Mouse (Mus musculus): ENCODE results near the gene Mrpl33. TPM values are rescaled to one million over a fixed set of nuclear protein-coding genes. Genes with fewer than 3 reads are reported as not detected.
A peak's percentile ranks its signal among the peaks of the same experiment; 100 is the strongest.

The Mrpl33 gene
- polyA plus RNA-seq, 1 experiment from 2014 or later = 300 TPM

- Histone ChIP-seq H3K4me1 (replicated peaks; ENCODE audit: control insufficient read depth, insufficient read depth, low read length) (peaks cover 4% of the 10 kb centered on the region; the same call in 1 of the 2 replicates), H3K4me3 (ENCODE audit: low read depth, low read length) (no peak overlapping the region), H3K9me3 (ENCODE audit: control insufficient read depth, low read length) (no peaks in the 10 kb centered on the region), H3K36me3 (ENCODE audit: control insufficient read depth, insufficient read depth, low read length) (no peaks in the 10 kb centered on the region), H3K9ac (ENCODE audit: low read depth, low read length) (peak overlapping the region; percentile 9; the same call in 1 of the 2 replicates), H3K27me3 (replicated peaks; ENCODE audit: control insufficient read depth, insufficient read depth, low read length) (no peaks in the 10 kb centered on the region), H3K27ac (ENCODE audit: low read depth, low read length) (peak overlapping the region; percentile 15; the same call in 1 of the 2 replicates), H3K4me2 (no peak overlapping the region)
- no peak for DNase-seq (ENCODE audit: low spot score)
- ATAC-seq (replicated peaks; ENCODE audit: low FRiP score) = 0 out of 2 replicates have a peak, but pooled peaks have one; percentile 20
- WGBS = 48% methylated on average over 9 of the region's 9 CpGs
Observed at GRCm38 (mm10) chr5:31636636-31637253, 40.0 kb downstream of the Mrpl33 start.

DNA sequence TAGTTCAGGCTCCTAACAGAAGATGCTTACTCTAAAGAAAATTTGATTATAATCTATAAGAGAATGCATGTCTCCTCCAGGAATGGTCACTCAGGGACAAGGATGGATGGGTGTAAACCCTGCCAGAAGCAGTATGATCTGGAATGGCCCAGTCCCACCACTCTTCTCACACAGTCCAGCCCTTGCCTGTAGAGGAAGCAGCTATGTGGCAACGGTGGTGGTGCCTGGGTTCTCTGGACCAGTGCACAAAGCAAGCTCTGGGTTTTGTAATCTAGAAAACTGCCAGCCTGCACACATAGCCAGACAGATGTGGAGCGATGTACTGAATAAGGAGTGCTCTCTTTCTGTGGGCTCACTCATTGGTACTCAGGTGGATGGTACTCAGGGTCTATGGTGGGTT lies 43.8 kb downstream of the Mrpl33 start:
- H3K4me3 ChIP-seq (ENCODE audit: low read depth, low read length) = no peak overlapping the region
- DNase-seq (ENCODE audit: low spot score) = no peak
- no peaks in the 10 kb centered on the region for H3K27me3 ChIP-seq (replicated peaks; ENCODE audit: control insufficient read depth, insufficient read depth, low read length)
- ATAC-seq (replicated peaks; ENCODE audit: low FRiP score) = no peak
- no peaks in the 10 kb centered on the region for H3K36me3 ChIP-seq (ENCODE audit: control insufficient read depth, insufficient read depth, low read length)
- H3K9ac ChIP-seq (ENCODE audit: low read depth, low read length) = no peak overlapping the region
- no peaks in the 10 kb centered on the region for H3K9me3 ChIP-seq (ENCODE audit: control insufficient read depth, low read length)
- WGBS = 78% methylated on average over 2 of the region's 2 CpGs
- H3K27ac ChIP-seq (ENCODE audit: low read depth, low read length) = no peak overlapping the region
- no peak overlapping the region for H3K4me2 ChIP-seq
- peaks cover 4% of the 10 kb centered on the region; the same call in 1 of the 2 replicates for H3K4me1 ChIP-seq (replicated peaks; ENCODE audit: control insufficient read depth, insufficient read depth, low read length)

DNA sequence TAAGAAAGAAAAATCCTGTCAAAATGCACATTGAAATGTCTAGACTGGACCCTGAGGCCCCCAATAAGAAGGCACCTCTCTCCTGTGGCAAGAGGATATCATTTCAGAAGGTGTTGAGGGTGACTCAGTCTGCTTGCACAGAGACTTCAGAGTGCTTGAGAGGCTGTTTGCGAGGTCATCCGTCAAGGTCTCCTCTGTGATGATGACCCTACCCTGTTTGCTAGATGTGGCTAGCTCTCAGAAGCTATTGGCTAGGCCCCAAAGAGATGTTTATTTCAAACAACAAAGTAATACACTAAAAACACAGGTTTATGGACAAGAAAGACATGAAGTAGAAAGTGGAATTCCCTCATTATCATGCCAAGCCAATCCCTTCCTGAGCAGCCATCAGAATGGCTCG lies 45.6 kb downstream of the Mrpl33 start:
- DNase-seq (ENCODE audit: low spot score) (no peak), ATAC-seq (replicated peaks; ENCODE audit: low FRiP score) (no peak)
- Histone ChIP-seq H3K36me3 (ENCODE audit: control insufficient read depth, insufficient read depth, low read length) (no peaks in the 10 kb centered on the region), H3K27ac (ENCODE audit: low read depth, low read length) (no peak overlapping the region), H3K27me3 (replicated peaks; ENCODE audit: control insufficient read depth, insufficient read depth, low read length) (no peaks in the 10 kb centered on the region), H3K4me3 (ENCODE audit: low read depth, low read length) (no peak overlapping the region), H3K9me3 (ENCODE audit: control insufficient read depth, low read length) (no peaks in the 10 kb centered on the region), H3K4me1 (replicated peaks; ENCODE audit: control insufficient read depth, insufficient read depth, low read length) (no peaks in the 10 kb centered on the region), H3K9ac (ENCODE audit: low read depth, low read length) (no peak overlapping the region), H3K4me2 (no peak overlapping the region)
- 89% methylated on average over 3 of the region's 3 CpGs for WGBS

DNA sequence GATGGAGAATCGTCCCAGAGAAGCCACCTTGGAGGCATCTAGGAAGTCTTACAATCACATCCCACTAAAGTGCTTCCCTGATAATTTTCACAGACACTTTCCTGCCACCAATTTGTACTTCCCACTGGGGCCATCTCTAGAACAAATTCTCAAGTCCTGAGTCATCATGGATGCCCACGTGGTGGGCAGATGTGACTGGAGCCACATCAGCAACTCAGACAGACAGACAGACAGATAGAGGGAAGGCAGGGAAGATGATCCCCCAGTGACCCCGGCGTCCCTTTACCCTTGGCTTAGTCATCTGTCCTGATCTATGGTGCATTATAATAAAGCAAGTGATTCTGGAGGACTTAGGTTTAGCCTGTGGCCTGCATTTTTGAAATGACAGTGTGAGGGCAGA lies 47.5 kb downstream of the Mrpl33 start:
- 70% methylated on average over 4 of the region's 4 CpGs for WGBS
- Histone ChIP-seq H3K9me3 (ENCODE audit: control insufficient read depth, low read length) (no peaks in the 10 kb centered on the region), H3K27me3 (replicated peaks; ENCODE audit: control insufficient read depth, insufficient read depth, low read length) (no peaks in the 10 kb centered on the region), H3K4me1 (replicated peaks; ENCODE audit: control insufficient read depth, insufficient read depth, low read length) (no peaks in the 10 kb centered on the region), H3K4me2 (no peak overlapping the region), H3K9ac (ENCODE audit: low read depth, low read length) (no peak overlapping the region), H3K4me3 (ENCODE audit: low read depth, low read length) (no peak overlapping the region), H3K27ac (ENCODE audit: low read depth, low read length) (no peak overlapping the region), H3K36me3 (ENCODE audit: control insufficient read depth, insufficient read depth, low read length) (no peaks in the 10 kb centered on the region)
- DNase-seq (ENCODE audit: low spot score) = no peak
- no peak for ATAC-seq (replicated peaks; ENCODE audit: low FRiP score)

GRCm38 (mm10) chr5:31644847-31645246 lies 48.1 kb downstream of the Mrpl33 start:
- Histone ChIP-seq H3K4me1 (replicated peaks; ENCODE audit: control insufficient read depth, insufficient read depth, low read length) (no peaks in the 10 kb centered on the region), H3K36me3 (ENCODE audit: control insufficient read depth, insufficient read depth, low read length) (no peaks in the 10 kb centered on the region), H3K9me3 (ENCODE audit: control insufficient read depth, low read length) (no peaks in the 10 kb centered on the region), H3K4me3 (ENCODE audit: low read depth, low read length) (no peak overlapping the region), H3K4me2 (no peak overlapping the region), H3K9ac (ENCODE audit: low read depth, low read length) (no peak overlapping the region), H3K27ac (ENCODE audit: low read depth, low read length) (no peak overlapping the region), H3K27me3 (replicated peaks; ENCODE audit: control insufficient read depth, insufficient read depth, low read length) (no peaks in the 10 kb centered on the region)
- 89% methylated on average over 6 of the region's 6 CpGs for WGBS
- ATAC-seq (replicated peaks; ENCODE audit: low FRiP score) (no peak), DNase-seq (ENCODE audit: low spot score) (no peak)

DNA sequence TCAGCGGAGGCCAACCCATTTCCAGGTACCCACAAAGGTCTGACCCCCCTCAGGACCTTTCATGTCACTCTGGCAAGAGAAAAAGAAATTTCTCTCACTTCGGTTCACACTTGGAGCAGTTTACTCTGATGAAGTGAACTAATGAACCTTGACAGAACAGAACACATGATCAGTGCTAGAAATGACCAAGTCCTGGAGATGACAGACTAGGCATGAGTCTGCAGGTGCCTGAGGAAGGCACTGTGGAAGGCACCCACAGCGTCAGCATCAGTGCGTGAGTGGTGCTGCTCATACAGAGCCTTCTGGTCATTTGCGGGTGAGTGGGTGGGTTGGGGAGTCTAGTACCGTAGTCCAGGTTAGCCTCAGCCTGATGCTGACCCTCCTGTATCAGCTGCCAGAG lies 49.1 kb downstream of the Mrpl33 start:
- 90% methylated on average over 6 of the region's 6 CpGs for WGBS
- Histone ChIP-seq H3K4me3 (ENCODE audit: low read depth, low read length) (no peak overlapping the region), H3K4me2 (no peak overlapping the region), H3K9me3 (ENCODE audit: control insufficient read depth, low read length) (no peaks in the 10 kb centered on the region), H3K4me1 (replicated peaks; ENCODE audit: control insufficient read depth, insufficient read depth, low read length) (no peaks in the 10 kb centered on the region), H3K36me3 (ENCODE audit: control insufficient read depth, insufficient read depth, low read length) (no peaks in the 10 kb centered on the region), H3K27ac (ENCODE audit: low read depth, low read length) (no peak overlapping the region), H3K9ac (ENCODE audit: low read depth, low read length) (no peak overlapping the region), H3K27me3 (replicated peaks; ENCODE audit: control insufficient read depth, insufficient read depth, low read length) (no peaks in the 10 kb centered on the region)
- DNase-seq (ENCODE audit: low spot score) (no peak), ATAC-seq (replicated peaks; ENCODE audit: low FRiP score) (no peak)

DNA sequence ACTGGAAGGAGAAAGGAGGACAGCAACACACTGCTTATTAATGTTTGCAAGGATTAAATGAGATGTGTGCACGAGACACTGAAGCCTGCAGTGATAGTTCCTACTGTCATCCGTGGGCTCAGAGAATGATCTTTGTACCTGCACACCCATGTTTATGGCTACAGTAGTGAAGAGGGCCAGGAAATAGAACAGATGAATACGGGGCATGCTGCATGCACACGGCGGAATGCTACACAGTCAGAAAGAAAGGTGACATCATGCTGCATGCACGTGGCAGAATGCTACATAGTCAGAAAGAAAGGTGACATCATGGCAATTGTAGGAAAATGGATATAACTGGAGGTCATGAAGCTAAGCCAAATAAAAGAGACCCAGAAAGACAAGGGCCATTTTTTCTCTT lies 49.8 kb downstream of the Mrpl33 start:
- DNase-seq (ENCODE audit: low spot score) = no peak
- no peak overlapping the region for H3K4me2 ChIP-seq
- no peaks in the 10 kb centered on the region for H3K9me3 ChIP-seq (ENCODE audit: control insufficient read depth, low read length)
- WGBS = 81% methylated on average over 6 of the region's 6 CpGs
- no peak overlapping the region for H3K4me3 ChIP-seq (ENCODE audit: low read depth, low read length)
- no peak overlapping the region for H3K9ac ChIP-seq (ENCODE audit: low read depth, low read length)
- H3K4me1 ChIP-seq (replicated peaks; ENCODE audit: control insufficient read depth, insufficient read depth, low read length) = no peaks in the 10 kb centered on the region
- no peak overlapping the region for H3K27ac ChIP-seq (ENCODE audit: low read depth, low read length)
- no peak for ATAC-seq (replicated peaks; ENCODE audit: low FRiP score)
- no peaks in the 10 kb centered on the region for H3K36me3 ChIP-seq (ENCODE audit: control insufficient read depth, insufficient read depth, low read length)
- no peaks in the 10 kb centered on the region for H3K27me3 ChIP-seq (replicated peaks; ENCODE audit: control insufficient read depth, insufficient read depth, low read length)

- Histone ChIP-seq H3K4me2 (no peak overlapping the region), H3K27ac (ENCODE audit: low read depth, low read length) (no peak overlapping the region), H3K4me1 (replicated peaks; ENCODE audit: control insufficient read depth, insufficient read depth, low read length) (no peaks in the 10 kb centered on the region), H3K9me3 (ENCODE audit: control insufficient read depth, low read length) (no peaks in the 10 kb centered on the region), H3K4me3 (ENCODE audit: low read depth, low read length) (no peak overlapping the region), H3K9ac (ENCODE audit: low read depth, low read length) (no peak overlapping the region), H3K36me3 (ENCODE audit: control insufficient read depth, insufficient read depth, low read length) (no peaks in the 10 kb centered on the region), H3K27me3 (replicated peaks; ENCODE audit: control insufficient read depth, insufficient read depth, low read length) (no peaks in the 10 kb centered on the region)
- ATAC-seq (replicated peaks; ENCODE audit: low FRiP score) (no peak), DNase-seq (ENCODE audit: low spot score) (no peak)
- WGBS = 82% methylated on average over 2 of the region's 2 CpGs
Observed at GRCm38 (mm10) chr5:31647327-31647726, 50.6 kb downstream of the Mrpl33 start.

GRCm38 (mm10) chr5:31650518-31651288 lies 54.0 kb downstream of the Mrpl33 start:
- DNase-seq (ENCODE audit: low spot score) = no peak
- Histone ChIP-seq H3K9me3 (ENCODE audit: control insufficient read depth, low read length) (no peaks in the 10 kb centered on the region), H3K27me3 (replicated peaks; ENCODE audit: control insufficient read depth, insufficient read depth, low read length) (no peaks in the 10 kb centered on the region), H3K27ac (ENCODE audit: low read depth, low read length) (no peak overlapping the region), H3K4me2 (no peak overlapping the region), H3K36me3 (ENCODE audit: control insufficient read depth, insufficient read depth, low read length) (no peaks in the 10 kb centered on the region), H3K4me1 (replicated peaks; ENCODE audit: control insufficient read depth, insufficient read depth, low read length) (no peaks in the 10 kb centered on the region), H3K4me3 (ENCODE audit: low read depth, low read length) (no peak overlapping the region), H3K9ac (ENCODE audit: low read depth, low read length) (no peak overlapping the region)
- ATAC-seq (replicated peaks; ENCODE audit: low FRiP score) = no peak
- 87% methylated on average over 2 of the region's 2 CpGs for WGBS
